Mouse (Mus musculus): ENCODE data around the gene Lnpep. TPM values are rescaled to one million over a fixed set of nuclear protein-coding genes. Genes with fewer than 3 reads are reported as not detected.
A peak's percentile ranks its signal among the peaks of the same experiment; 100 is the strongest.
"Not testable (repeated sequence)": the region's sequence is repeated elsewhere in the genome, so short reads cannot be mapped to it uniquely, and the experiment has no call there.

The Lnpep gene
- total and polyA plus RNA-seq, 2 experiments from 2014 or later, result 5.1 to 33.1 TPM

GRCm38 (mm10) chr17:17634033-17634432 lies 9.2 kb upstream of the Lnpep start:
- Histone ChIP-seq H3K4me2 (ENCODE audit: low read depth) (no peak overlapping the region), H3K4me1 (ENCODE audit: insufficient read depth) (no peaks in the 10 kb centered on the region)
- no peak for TF ChIP-seq CTCF (IDR thresholded peaks at IDR 0.05; ENCODE audit: low read depth)

GRCm38 (mm10) chr17:17631985-17632384 lies 7.1 kb upstream of the Lnpep start:
- no peak for DNase-seq
- Histone ChIP-seq H3K27me3 (ENCODE audit: insufficient read depth, low read length) (no peaks in the 10 kb centered on the region), H3K9ac (no peak overlapping the region), H3K4me1 (ENCODE audit: insufficient read depth) (no peaks in the 10 kb centered on the region), H3K4me3 (ENCODE audit: low read depth, low read length) (no peak overlapping the region), H3K9me3 (ENCODE audit: low read length) (no peaks in the 10 kb centered on the region), H3K27ac (ENCODE audit: low read depth, low read length) (no peak overlapping the region), H3K4me2 (ENCODE audit: low read depth) (no peak overlapping the region), H3K36me3 (ENCODE audit: insufficient read depth) (no peaks in the 10 kb centered on the region)
- TF ChIP-seq CTCF (IDR thresholded peaks at IDR 0.05; ENCODE audit: low read depth), result no peak
- no peak for ATAC-seq

More at GRCm38 (mm10) chr17:17634033-17634432, 9.2 kb upstream of the Lnpep start:
- no peaks in the 10 kb centered on the region for H3K36me3 ChIP-seq (ENCODE audit: insufficient read depth)
- H3K9ac ChIP-seq, result no peak overlapping the region
- ATAC-seq, result no peak
- no peak overlapping the region for H3K4me3 ChIP-seq (ENCODE audit: low read depth, low read length)
- H3K27ac ChIP-seq (ENCODE audit: low read depth, low read length), result no peak overlapping the region
- H3K9me3 ChIP-seq (ENCODE audit: low read length), result no peaks in the 10 kb centered on the region
- 90% methylated on average over 2 of the region's 2 CpGs for WGBS
- DNase-seq, result no peak
- no peaks in the 10 kb centered on the region for H3K27me3 ChIP-seq (ENCODE audit: insufficient read depth, low read length)

GRCm38 (mm10) chr17:17628237-17628879 lies 3.5 kb upstream of the Lnpep start:
- not testable (repeated sequence) for DNase-seq; H3K4me3 ChIP-seq (ENCODE audit: low read depth, low read length); H3K36me3 ChIP-seq (ENCODE audit: insufficient read depth); H3K4me1 ChIP-seq (ENCODE audit: insufficient read depth); H3K27me3 ChIP-seq (ENCODE audit: insufficient read depth, low read length); H3K27ac ChIP-seq (ENCODE audit: low read depth, low read length); ATAC-seq; H3K4me2 ChIP-seq (ENCODE audit: low read depth); H3K9ac ChIP-seq; H3K9me3 ChIP-seq (ENCODE audit: low read length)
- WGBS, result 83% methylated on average over 7 of the region's 7 CpGs

GRCm38 (mm10) chr17:17627558-17627957 lies 2.7 kb upstream of the Lnpep start:
- DNase-seq (no peak), ATAC-seq (no peak)
- TF ChIP-seq CTCF (IDR thresholded peaks at IDR 0.05; ENCODE audit: low read depth), result no peak
- Histone ChIP-seq H3K9ac (no peak overlapping the region), H3K9me3 (ENCODE audit: low read length) (no peaks in the 10 kb centered on the region), H3K4me1 (ENCODE audit: insufficient read depth) (0 out of 2 replicates have a peak, but pooled peaks cover 4% of the 10 kb centered on the region), H3K27me3 (ENCODE audit: insufficient read depth, low read length) (no peaks in the 10 kb centered on the region), H3K27ac (ENCODE audit: low read depth, low read length) (no peak overlapping the region), H3K4me3 (ENCODE audit: low read depth, low read length) (no peak overlapping the region), H3K4me2 (ENCODE audit: low read depth) (no peak overlapping the region), H3K36me3 (ENCODE audit: insufficient read depth) (no peaks in the 10 kb centered on the region)
- WGBS, result 91% methylated on average over 2 of the region's 2 CpGs

GRCm38 (mm10) chr17:17625887-17626679 lies 1.2 kb upstream of the Lnpep start:
- Histone ChIP-seq H3K4me2 (ENCODE audit: low read depth) (peak overlapping the region; percentile 75), H3K4me3 (ENCODE audit: low read depth, low read length) (peak overlapping the region; percentile 78), H3K9ac (peak overlapping the region; percentile 91), H3K27me3 (ENCODE audit: insufficient read depth, low read length) (no peaks in the 10 kb centered on the region), H3K4me1 (ENCODE audit: insufficient read depth) (0 out of 2 replicates have a peak, but pooled peaks cover 10% of the 10 kb centered on the region), H3K9me3 (ENCODE audit: low read length) (no peaks in the 10 kb centered on the region), H3K27ac (ENCODE audit: low read depth, low read length) (peak overlapping the region; percentile 99), H3K36me3 (ENCODE audit: insufficient read depth) (no peaks in the 10 kb centered on the region)
- no peak for TF ChIP-seq CTCF (IDR thresholded peaks at IDR 0.05; ENCODE audit: low read depth)
- DNase-seq (peak; percentile 27), ATAC-seq (no peak)
- 20% methylated on average over 7 of the region's 7 CpGs for WGBS

- Histone ChIP-seq H3K4me2 (ENCODE audit: low read depth) (peak overlapping the region; percentile 75), H3K27me3 (ENCODE audit: insufficient read depth, low read length) (no peaks in the 10 kb centered on the region), H3K9ac (peak overlapping the region; percentile 91), H3K36me3 (ENCODE audit: insufficient read depth) (no peaks in the 10 kb centered on the region), H3K9me3 (ENCODE audit: low read length) (no peaks in the 10 kb centered on the region), H3K4me1 (ENCODE audit: insufficient read depth) (0 out of 2 replicates have a peak, but pooled peaks cover 10% of the 10 kb centered on the region), H3K27ac (ENCODE audit: low read depth, low read length) (peak overlapping the region; percentile 99), H3K4me3 (ENCODE audit: low read depth, low read length) (peak overlapping the region; percentile 78)
- TF ChIP-seq CTCF (IDR thresholded peaks at IDR 0.05; ENCODE audit: low read depth), result peak; percentile 7; the same call in 1 of the 2 replicates
- under 1% methylated on average over 51 of the region's 51 CpGs for WGBS
- DNase-seq (peak; percentile 97), ATAC-seq (peak; percentile 94)
These were observed 361 bp downstream of the Lnpep start for GRCm38 (mm10) chr17:17624421-17624956.

Data from forebrain, postnatal 0 days (tissue).